Mouse (Mus musculus) liver (tissue): ENCODE measurements around the gene Ssmem1.

Experiments
- DNase-seq: peaks from one replicate; pipeline ENCODE4 v3.0.0-alpha.2; 2020; ENCODE audit warnings: mixed read lengths

Ssmem1 gene

DNA sequence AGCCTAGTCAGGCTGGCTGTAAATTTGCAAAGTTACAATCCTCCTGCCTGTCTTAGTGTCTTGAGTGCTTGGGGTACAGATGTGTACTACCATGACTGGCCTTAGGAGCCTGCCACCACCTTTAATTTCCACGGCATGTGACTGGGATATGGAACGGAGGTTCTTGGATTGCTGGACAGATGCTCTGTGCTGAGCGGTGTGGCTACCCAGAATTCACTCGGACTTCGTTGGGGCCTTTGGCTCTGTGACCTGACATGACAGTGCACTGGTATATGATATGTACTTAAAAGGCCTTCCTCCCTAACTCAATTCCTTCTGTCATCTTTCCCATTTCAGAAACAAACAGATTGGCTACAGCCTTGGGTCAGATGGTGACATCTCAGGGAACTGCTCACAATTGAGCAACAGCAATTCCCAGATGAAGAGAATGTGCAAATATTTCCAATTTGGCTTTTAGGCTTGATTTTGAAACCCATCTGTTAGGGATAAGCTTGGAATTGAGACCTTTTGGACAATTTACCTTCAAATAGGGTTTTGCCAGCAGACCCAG, 45.0 kb downstream of the Ssmem1 start:
- no peak for DNase-seq

- DNase-seq: no peak
Observed at GRCm38 (mm10) chr6:30556080-30556479, 46.4 kb downstream of the Ssmem1 start.

- no peak for DNase-seq
Observed at GRCm38 (mm10) chr6:30559726-30560125, 50.1 kb downstream of the Ssmem1 start.

DNA sequence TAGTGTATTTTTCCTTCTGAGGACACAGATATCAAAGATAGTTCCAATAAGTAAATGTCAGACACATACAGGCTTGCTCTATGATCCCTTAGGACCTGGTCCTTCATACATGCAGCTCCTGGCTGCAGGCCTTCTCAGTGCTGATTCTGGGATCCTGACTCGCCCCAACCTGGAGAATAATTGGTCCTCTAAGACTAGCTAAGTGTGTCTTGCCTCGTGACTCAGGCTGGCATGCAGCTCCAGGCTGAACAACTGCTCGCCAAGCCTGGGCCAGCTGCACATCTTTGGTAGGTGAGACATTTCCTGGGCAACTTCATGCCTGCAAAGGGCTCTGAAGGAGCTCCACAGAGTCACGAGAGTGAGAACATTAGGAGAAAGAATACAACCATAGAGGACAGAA, 52.5 kb downstream of the Ssmem1 start:
- DNase-seq: no peak

- DNase-seq: no peak
Observed at GRCm38 (mm10) chr6:30563575-30563974, 53.9 kb downstream of the Ssmem1 start.

GRCm38 (mm10) chr6:30564051-30564450, 54.4 kb downstream of the Ssmem1 start:
- no peak for DNase-seq

DNA sequence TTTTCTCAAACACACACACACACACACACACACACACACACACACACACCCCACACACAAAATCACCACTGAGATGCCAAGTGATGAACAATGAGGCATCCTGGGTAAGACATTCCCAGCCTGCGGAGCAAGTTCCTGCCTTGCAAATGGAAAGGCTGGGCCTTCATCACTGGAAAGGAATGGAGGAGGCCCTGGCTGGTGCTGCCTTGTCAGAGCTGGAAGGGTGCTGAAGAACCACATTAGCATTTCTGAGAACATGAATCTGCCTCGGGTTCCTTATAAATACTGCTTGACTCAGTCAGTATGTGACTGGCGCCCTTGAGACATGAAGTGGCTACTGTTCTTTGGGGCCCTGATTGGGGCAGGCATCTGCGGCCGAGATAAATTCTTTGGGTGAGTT, 58.4 kb downstream of the Ssmem1 start, which contains the start of gene Cpa4:
Gene Cpa4, plus strand, starts transcription at position 301 of the 400 bp plus-strand sequence.
- no peak for DNase-seq

DNA sequence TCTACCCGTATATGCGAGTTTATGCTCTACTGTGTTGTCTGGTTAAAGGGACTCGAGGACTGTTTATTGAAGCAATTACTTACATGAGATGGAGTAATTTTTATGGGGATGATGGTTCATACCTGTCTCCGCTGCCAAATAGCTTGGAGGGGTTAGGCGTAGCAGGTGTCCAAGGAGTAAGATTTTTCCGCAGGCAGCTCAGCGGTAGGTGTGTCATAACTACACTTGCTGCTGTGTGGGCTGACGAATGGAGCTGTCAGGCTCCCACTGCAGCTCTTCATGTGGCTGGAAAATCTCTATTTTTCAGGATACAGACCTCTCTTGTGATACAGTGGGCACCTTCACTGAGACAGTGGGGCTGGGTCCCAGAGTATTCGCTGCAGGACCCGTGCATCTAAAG, 59.7 kb downstream of the Ssmem1 start:
- no peak for DNase-seq
